Mouse (Mus musculus) ovary, adult 18-20 months (tissue): ENCODE results near the gene Btc.

Experiments used
- DNase-seq: peaks from one replicate; pipeline ENCODE4 v3.0.0; 2022; ENCODE audit warnings: low spot score, mixed read lengths

Gene Btc

GRCm38 (mm10) chr5:91320348-91320747, 82.4 kb downstream of the Btc start:
- no peak for DNase-seq

GRCm38 (mm10) chr5:91313971-91314370, 88.8 kb downstream of the Btc start:
- no peak for DNase-seq

- no peak for DNase-seq
These were observed 91.0 kb downstream of the Btc start for GRCm38 (mm10) chr5:91311767-91312166.

- DNase-seq = no peak
These were observed 94.2 kb downstream of the Btc start for GRCm38 (mm10) chr5:91308576-91308975.

- DNase-seq = no peak
These were observed 94.9 kb downstream of the Btc start for GRCm38 (mm10) chr5:91307907-91308306.
